Mouse (Mus musculus) left cerebral cortex, adult 2 months (tissue): ENCODE results near the gene Ybx2. TPM values are rescaled to one million over a fixed set of nuclear protein-coding genes. Genes with fewer than 3 reads are reported as not detected.

Experiments
- DNase-seq, 2 experiments: peaks; one replicate each; pipeline ENCODE4 v3.0.0; 2021 to 2022; ENCODE audit warnings: low spot score in 2 of 2, mixed read lengths in 1 of 2; ENCODE audit errors: extremely low spot score in 1 of 2
- H3K27ac ChIP-seq: fragments of 200-600 bp; 2 replicates; pipeline ENCODE4 v1.8.1; 2022
- H3K4me3 ChIP-seq: fragments of 200-600 bp; 2 replicates; pipeline ENCODE4 v1.8.1; 2022
- CTCF ChIP-seq: fragments of 200-600 bp; IDR thresholded peaks from 2 replicates; pipeline ENCODE4 v1.8.1; 2022; ENCODE audit warnings: antibody characterized with exemption, mild to moderate bottlenecking, moderate library complexity
- intact Hi-C: fragments of 180-260 bp; cut with DNase I; formaldehyde crosslinking; loops from one replicate; pipeline ENCODE4 v1.15.1; 2025
- microRNA-seq, 2 experiments: library from miRNA; unstranded; fragments of <30 nt; microRNA quantifications; one replicate each; pipeline ENCODE4 v1.2.0; 2021
- total RNA-seq, 2 experiments: library from RNA; stranded (reverse); gene quantifications; 2 replicates each; pipeline ENCODE4 v1.2.3; 2021

Gene Ybx2
- total RNA-seq, 2 experiments from 2014 or later, result 9.9 to 10.0 TPM

- H3K4me3 ChIP-seq, result no peak overlapping the region
- no peak overlapping the region for H3K27ac ChIP-seq
- no peak for TF ChIP-seq CTCF
- no peak for DNase-seq
- intact Hi-C loops, result no loop called here
These were observed 54.4 kb downstream of the Ybx2 start for GRCm38 (mm10) chr11:69989949-69990348.

Small RNA genes lying within 50 kb of the gene (microRNA-seq; reads per million reads assigned to microRNA genes)
- 0 to 1.2 reads per million in 2 experiments for gene Gm44349

Other genes with a start within 250 kb of the Ybx2 start
- gene Tnfsf12, start 239.9 kb upstream of the Ybx2 start, total RNA-seq, result 10 to 100 TPM in 1 of 2 experiments, 1 to 10 TPM in 1; 9.5 to 10.6 TPM
- gene Tnfsfm13, start 239.7 kb upstream of the Ybx2 start, total RNA-seq, result 1 to 10 TPM; 1.4 to 1.9 TPM
- gene Polr2a, start 177.2 kb upstream of the Ybx2 start, total RNA-seq, result 10 to 100 TPM; 55.1 to 56.6 TPM
- not detected for gene Slc35g3, start 173.8 kb upstream of the Ybx2 start, total RNA-seq
- gene Zbtb4, start 169.9 kb upstream of the Ybx2 start, total RNA-seq, result 100 to 1,000 TPM; 134 to 167 TPM
- 1 to 10 TPM; 1.0 to 1.4 TPM for gene Chrnb1, start 139.9 kb upstream of the Ybx2 start, total RNA-seq
- gene Fgf11, start 133.9 kb upstream of the Ybx2 start, total RNA-seq, result 10 to 100 TPM; 15.9 to 19.8 TPM
- gene Tmem102, start 130.2 kb upstream of the Ybx2 start, total RNA-seq, result under 1 TPM in 1 of 2 experiments, not detected in 1; 0.23 TPM
- not detected for gene Gm39566, start 120.5 kb upstream of the Ybx2 start, total RNA-seq
- not detected for gene Spem2, start 117.3 kb upstream of the Ybx2 start, total RNA-seq
- gene Spem1, start 113.6 kb upstream of the Ybx2 start, total RNA-seq, result under 1 TPM; 0.34 to 0.44 TPM
- 100 to 1,000 TPM; 236 to 243 TPM for gene Nlgn2, start 98.0 kb upstream of the Ybx2 start, total RNA-seq
- 100 to 1,000 TPM; 113 to 126 TPM for gene Tmem256, start 97.3 kb upstream of the Ybx2 start, total RNA-seq
- 10 to 100 TPM; 19.5 to 22.5 TPM for gene Plscr3, start 89.4 kb upstream of the Ybx2 start, total RNA-seq
- under 1 TPM in 1 of 2 experiments, not detected in 1; 0.20 TPM for gene Tnk1, start 77.1 kb upstream of the Ybx2 start, total RNA-seq
- gene Tmem95, start 57.8 kb upstream of the Ybx2 start, total RNA-seq, result not detected
- gene Kctd11, start 54.4 kb upstream of the Ybx2 start, total RNA-seq, result 1 to 10 TPM; 1.3 to 1.5 TPM
- not detected for gene Acap1, start 40.3 kb upstream of the Ybx2 start, total RNA-seq
- under 1 TPM; 0.23 to 0.87 TPM for gene 2810408A11Rik, start 34.8 kb upstream of the Ybx2 start, total RNA-seq
- gene Neurl4, start 34.7 kb upstream of the Ybx2 start, total RNA-seq, result 100 to 1,000 TPM; 121 to 124 TPM
- gene Gps2, start 21.9 kb upstream of the Ybx2 start, total RNA-seq, result 10 to 100 TPM; 31.0 to 31.7 TPM
- 100 to 1,000 TPM; 408 to 429 TPM for gene Eif5a, start 13.8 kb upstream of the Ybx2 start, total RNA-seq
- gene Slc2a4, start 12.4 kb downstream of the Ybx2 start, total RNA-seq, result 1 to 10 TPM; 2.3 to 4.1 TPM
- gene Cldn7, start 29.0 kb downstream of the Ybx2 start, total RNA-seq, result not detected
- gene Ctdnep1, start 45.4 kb downstream of the Ybx2 start, total RNA-seq, result 100 to 1,000 TPM; 116 to 124 TPM
- 10 to 100 TPM; 90.9 to 93.8 TPM for gene Elp5, start 46.7 kb downstream of the Ybx2 start, total RNA-seq
- gene Gabarap, start 55.3 kb downstream of the Ybx2 start, total RNA-seq, result 100 to 1,000 TPM; 209 to 215 TPM
- gene Phf23, start 60.0 kb downstream of the Ybx2 start, total RNA-seq, result 10 to 100 TPM; 44.3 to 48.9 TPM
- gene Dvl2, start 64.8 kb downstream of the Ybx2 start, total RNA-seq, result 10 to 100 TPM; 32.6 to 32.9 TPM
- 10 to 100 TPM; 59.4 to 62.5 TPM for gene Acadvl, start 79.6 kb downstream of the Ybx2 start, total RNA-seq
- gene Dlg4, start 81.1 kb downstream of the Ybx2 start, total RNA-seq, result 100 to 1,000 TPM; 818 to 875 TPM
- 1 to 10 TPM; 1.8 to 2.1 TPM for gene Asgr1, start 118.3 kb downstream of the Ybx2 start, total RNA-seq
- gene Asgr2, start 156.8 kb downstream of the Ybx2 start, total RNA-seq, result not detected
- under 1 TPM; 0.81 to 0.94 TPM for gene Mgl2, start 194.5 kb downstream of the Ybx2 start, total RNA-seq
- gene Clec10a, start 220.4 kb downstream of the Ybx2 start, total RNA-seq, result 1 to 10 TPM; 2.2 TPM